In the genomic region with DNA sequence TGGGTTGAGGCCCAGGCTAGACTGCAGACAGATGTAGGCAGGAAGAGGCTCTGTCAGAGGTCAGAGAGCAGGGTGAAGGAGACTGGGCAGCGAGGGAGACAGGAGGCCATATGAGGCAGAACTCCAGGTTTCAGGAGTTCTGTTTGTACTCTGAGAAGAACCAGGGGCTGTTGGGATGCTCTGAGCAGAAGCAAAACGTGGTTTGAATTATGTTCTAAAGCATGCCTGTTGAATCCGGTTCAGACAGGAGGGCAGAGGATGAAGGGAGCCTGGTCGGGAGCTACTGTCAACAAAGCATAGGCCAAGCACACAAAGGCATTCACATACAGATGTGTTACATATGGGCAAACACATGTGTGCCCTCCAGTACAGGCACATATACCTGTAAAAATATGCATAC, we compare ENCODE assay signal across 22 mouse cellular contexts.
DNase-seq lines count a peak whose midpoint lies in the region; ATAC-seq lines count a peak whose summit lies in the region.
"Had no signal": no experiment of that assay in that cellular context is flagged by ENCODE, and none has a peak within 500 bp of the region (broad histone marks: within the 10 kb centered on the region; RNA-seq: fewer than 3 reads in every experiment).

No protein-coding gene starts in this region.

- peaks cover 43% of the 10 kb centered on the region for H3K4me1 ChIP-seq in midbrain, embryonic 10.5 days
- H3K4me1 ChIP-seq in midbrain, embryonic 13.5 days (replicated peaks) = peaks cover 23% of the 10 kb centered on the region
- H3K4me1 ChIP-seq in embryonic facial prominence, embryonic 15.5 days = peaks cover 37% of the 10 kb centered on the region
- H3K4me1 ChIP-seq in kidney, embryonic 14.5 days (ENCODE audit: control insufficient read depth, insufficient read depth, low read length) = peaks cover 22% of the 10 kb centered on the region
- H3K4me1 ChIP-seq: neural tube, embryonic 12.5 days had no signal

- no peak overlapping the region for H3K4me3 ChIP-seq in midbrain, embryonic 10.5 days
- H3K4me3 ChIP-seq in midbrain, embryonic 13.5 days (replicated peaks) = no peak overlapping the region
- H3K4me3 ChIP-seq in embryonic facial prominence, embryonic 15.5 days (replicated peaks) = no peak overlapping the region
- H3K4me3 ChIP-seq in kidney, embryonic 14.5 days (ENCODE audit: low read length) = no peak overlapping the region
- H3K4me3 ChIP-seq: erythroblast, embryonic 14.5 days; forebrain, embryonic 12.5 days; gastrocnemius, adult 2 months; heart, embryonic 12.5 days; lung, embryonic 15.5 days; neural tube, embryonic 12.5 days had no signal

- no peaks in the 10 kb centered on the region for H3K9me3 ChIP-seq in midbrain, embryonic 10.5 days (replicated peaks)
- H3K9me3 ChIP-seq in midbrain, embryonic 13.5 days = no peaks in the 10 kb centered on the region
- H3K9me3 ChIP-seq in embryonic facial prominence, embryonic 15.5 days (replicated peaks) = no peaks in the 10 kb centered on the region
- H3K9me3 ChIP-seq in kidney, embryonic 14.5 days (ENCODE audit: control insufficient read depth, low read length) = no peaks in the 10 kb centered on the region
- H3K9me3 ChIP-seq: forebrain, embryonic 12.5 days; heart, embryonic 12.5 days; lung, embryonic 15.5 days; neural tube, embryonic 12.5 days had no signal

- WGBS in midbrain, embryonic 10.5 days = 69% methylated on average over 4 of the region's 4 CpGs
- WGBS in midbrain, embryonic 13.5 days = 81% methylated on average over 4 of the region's 4 CpGs
- 39% methylated on average over 4 of the region's 4 CpGs for WGBS in embryonic facial prominence, embryonic 15.5 days
- WGBS in kidney, embryonic 14.5 days = 70% methylated on average over 4 of the region's 4 CpGs

- H3K4me2 ChIP-seq in midbrain, embryonic 13.5 days (replicated peaks) = no peak overlapping the region
- no peak overlapping the region for H3K4me2 ChIP-seq in embryonic facial prominence, embryonic 15.5 days (replicated peaks)
- no peak overlapping the region for H3K4me2 ChIP-seq in kidney, embryonic 14.5 days (replicated peaks; ENCODE audit: low read depth, low read length)
- H3K4me2 ChIP-seq: forebrain, embryonic 12.5 days; heart, embryonic 12.5 days; liver, embryonic 11.5 days; lung, embryonic 15.5 days; midbrain, embryonic 11.5 days; neural tube, embryonic 12.5 days had no signal

- no peak overlapping the region for H3K9ac ChIP-seq in midbrain, embryonic 13.5 days (replicated peaks)
- H3K9ac ChIP-seq in embryonic facial prominence, embryonic 15.5 days = no peak overlapping the region
- no peak overlapping the region for H3K9ac ChIP-seq in kidney, embryonic 14.5 days (ENCODE audit: low read depth, low read length)
- H3K9ac ChIP-seq: forebrain, embryonic 12.5 days; heart, embryonic 12.5 days; lung, embryonic 15.5 days; neural tube, embryonic 12.5 days had no signal

- ATAC-seq in midbrain, embryonic 13.5 days = no peak
- ATAC-seq in embryonic facial prominence, embryonic 15.5 days (ENCODE audit: insufficient number of reproducible peaks, low FRiP score, low TSS enrichment, low read depth) = no peak
- no peak for ATAC-seq in frontal cortex, adult (ENCODE audit: low TSS enrichment)
- no peak for ATAC-seq in kidney, embryonic 14.5 days (ENCODE audit: low FRiP score, low TSS enrichment)
- ATAC-seq: intestine, embryonic 16.5 days had no signal

- peaks cover 71% of the 10 kb centered on the region for H3K27me3 ChIP-seq in midbrain, embryonic 10.5 days (ENCODE audit: low read depth, poor library complexity, severe bottlenecking)
- H3K27me3 ChIP-seq in midbrain, embryonic 13.5 days = peaks cover 9% of the 10 kb centered on the region
- no peaks in the 10 kb centered on the region for H3K27me3 ChIP-seq in embryonic facial prominence, embryonic 15.5 days
- no peaks in the 10 kb centered on the region for H3K27me3 ChIP-seq in kidney, embryonic 14.5 days (ENCODE audit: control insufficient read depth, insufficient read depth, low read length)
- H3K27me3 ChIP-seq: forebrain, embryonic 12.5 days; heart, embryonic 12.5 days; lung, embryonic 15.5 days; neural tube, embryonic 12.5 days had no signal

- no peaks in the 10 kb centered on the region for H3K36me3 ChIP-seq in midbrain, embryonic 10.5 days
- H3K36me3 ChIP-seq in midbrain, embryonic 13.5 days = no peaks in the 10 kb centered on the region
- no peaks in the 10 kb centered on the region for H3K36me3 ChIP-seq in embryonic facial prominence, embryonic 15.5 days
- H3K36me3 ChIP-seq in kidney, embryonic 14.5 days (ENCODE audit: control insufficient read depth, insufficient read depth, low read length) = no peaks in the 10 kb centered on the region
- H3K36me3 ChIP-seq: forebrain, embryonic 12.5 days; heart, embryonic 12.5 days; lung, embryonic 15.5 days; neural tube, embryonic 12.5 days had no signal

- DNase-seq in embryo, embryonic 11 days = peak; percentile 60
- DNase-seq in embryo, embryonic 10 days (ENCODE audit: low spot score) = no peak
- DNase-seq in midbrain, embryonic 10.5 days (ENCODE audit: low spot score) = no peak
- DNase-seq in cerebellum, adult 8-10 months = no peak
- DNase-seq: adrenal gland, postnatal 14 days; gastrocnemius, postnatal 36 days; kidney, adult 8-10 months; kidney, postnatal 10 days; layer of hippocampus, postnatal 36 days had no signal

- H3K27ac ChIP-seq in midbrain, embryonic 10.5 days (replicated peaks) = peak overlapping the region; percentile 46; the same call in 1 of the 2 replicates
- no peak overlapping the region for H3K27ac ChIP-seq in midbrain, embryonic 13.5 days
- H3K27ac ChIP-seq in embryonic facial prominence, embryonic 15.5 days (replicated peaks) = 0 out of 2 replicates have a peak overlapping the region, but pooled peaks have one; percentile 39
- H3K27ac ChIP-seq in kidney, embryonic 14.5 days (ENCODE audit: low read depth, low read length) = no peak overlapping the region
- H3K27ac ChIP-seq: forebrain, embryonic 12.5 days; lung, embryonic 15.5 days; neural tube, embryonic 12.5 days had no signal

Comparison
In these comparisons a context has a peak if more than half of its experiments do, and no peak if none do; other contexts are left out.
1. H3K27ac ChIP-seq: peak in midbrain, embryonic 10.5 days (single experiment) and embryonic facial prominence, embryonic 15.5 days (single experiment); none in midbrain, embryonic 13.5 days (single experiment) and kidney, embryonic 14.5 days (single experiment).